Mouse (Mus musculus) liver, embryonic 16.5 days (tissue): ENCODE measurements at regions not wholly inside any gene's neighbourhood (a gene's known extent, or its start where the extent isn't known, plus 50 kb on each side); places are given as distances from the start of the nearest gene placed in this dataset.

Experiments
- ATAC-seq: fragments of 200-750 bp; cut with Nextera tagmentation; 2 replicates; pipeline ENCODE4 v1.8.0; 2017; ENCODE audit warnings: low read depth, mild to moderate bottlenecking, moderate number of reproducible peaks, moderate library complexity
- H3K27ac ChIP-seq: fragments of 300-500 bp; sonication (generic); 2 replicates; pipeline ENCODE4 v1.5.1; 2014; ENCODE audit warnings: mild to moderate bottlenecking, low read length
- H3K27me3 ChIP-seq: fragments of 300-500 bp; sonication (generic); 2 replicates; pipeline ENCODE4 v1.6.1; 2014; ENCODE audit warnings: low read depth, low read length, mixed read lengths; ENCODE audit not compliant: control insufficient read depth, insufficient read depth
- H3K36me3 ChIP-seq: fragments of 300-500 bp; sonication (generic); 2 replicates; pipeline ENCODE4 v1.6.1; 2014; ENCODE audit warnings: mild to moderate bottlenecking; ENCODE audit not compliant: control insufficient read depth, insufficient read depth
- H3K4me1 ChIP-seq: fragments of 300-500 bp; sonication (generic); 2 replicates; pipeline ENCODE4 v1.6.1; 2014; ENCODE audit warnings: low read depth, low read length, mixed read lengths; ENCODE audit not compliant: control insufficient read depth
- H3K4me2 ChIP-seq: fragments of 300-500 bp; sonication (generic); 2 replicates; pipeline ENCODE4 v1.6.1; 2014; ENCODE audit warnings: low read depth, low read length, mixed read lengths
- H3K4me3 ChIP-seq: fragments of 300-500 bp; sonication (generic); 2 replicates; pipeline ENCODE4 v1.5.1; 2014; ENCODE audit warnings: low read depth, mild to moderate bottlenecking, low read length
- H3K9ac ChIP-seq: fragments of 300-500 bp; sonication (generic); 2 replicates; pipeline ENCODE4 v1.6.1; 2014; ENCODE audit warnings: low read depth, low read length
- H3K9me3 ChIP-seq: fragments of 300-500 bp; sonication (generic); replicated peaks from 2 replicates; pipeline ENCODE4 v1.6.1; 2016; ENCODE audit warnings: low read length; ENCODE audit not compliant: control insufficient read depth
- WGBS: fragments of 180-500 bp; shearing (Covaris S2); extraction: QIAGEN DNeasy Blood & Tissue Kit; methylation state at CpG from one replicate; pipeline ENCODE4 v1.1.7; 2014; ENCODE audit not compliant: insufficient replicate concordance; 5-methylcytosine and 5-hydroxymethylcytosine counted together

DNA sequence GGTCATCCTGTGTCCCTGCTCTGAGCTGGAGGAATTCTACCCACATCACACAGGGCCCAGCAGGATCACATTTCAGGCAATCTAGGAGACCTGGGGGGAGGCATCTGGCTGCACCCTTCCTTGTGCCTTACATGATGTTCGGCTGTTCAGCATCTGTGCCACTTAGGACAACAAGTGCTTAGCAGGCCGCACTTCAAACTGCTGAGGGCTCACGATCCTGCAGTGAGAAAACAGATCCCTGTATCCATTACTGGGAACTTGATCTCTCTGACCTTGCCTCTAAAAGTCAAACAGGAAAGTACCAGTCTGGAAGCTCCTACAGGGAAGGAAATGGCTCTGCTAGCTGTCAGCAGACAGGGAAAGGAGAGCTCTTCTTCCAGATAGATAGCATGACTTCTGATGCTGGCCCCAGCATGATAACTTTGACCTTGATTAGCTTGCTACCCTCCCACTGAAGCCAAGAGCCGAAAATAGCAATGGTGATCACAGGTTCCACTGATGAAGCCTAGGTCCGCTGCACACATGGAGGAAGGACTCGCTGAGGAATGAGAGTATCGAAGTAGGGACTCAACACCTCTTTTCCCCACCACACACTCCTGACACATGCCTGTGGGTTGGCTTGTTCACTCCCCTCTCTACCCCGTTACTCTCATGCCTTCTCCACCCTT, 170.7 kb upstream of the Irx1 start:
- no peak for ATAC-seq
- H3K4me1 ChIP-seq = no peaks in the 10 kb centered on the region
- no peak overlapping the region for H3K4me3 ChIP-seq
- no peaks in the 10 kb centered on the region for H3K36me3 ChIP-seq
- H3K27ac ChIP-seq = no peak overlapping the region
- WGBS = 53% methylated on average over 8 of the region's 8 CpGs
- H3K4me2 ChIP-seq = no peak overlapping the region
- no peaks in the 10 kb centered on the region for H3K9me3 ChIP-seq
- no peaks in the 10 kb centered on the region for H3K27me3 ChIP-seq
- H3K9ac ChIP-seq = no peak overlapping the region

DNA sequence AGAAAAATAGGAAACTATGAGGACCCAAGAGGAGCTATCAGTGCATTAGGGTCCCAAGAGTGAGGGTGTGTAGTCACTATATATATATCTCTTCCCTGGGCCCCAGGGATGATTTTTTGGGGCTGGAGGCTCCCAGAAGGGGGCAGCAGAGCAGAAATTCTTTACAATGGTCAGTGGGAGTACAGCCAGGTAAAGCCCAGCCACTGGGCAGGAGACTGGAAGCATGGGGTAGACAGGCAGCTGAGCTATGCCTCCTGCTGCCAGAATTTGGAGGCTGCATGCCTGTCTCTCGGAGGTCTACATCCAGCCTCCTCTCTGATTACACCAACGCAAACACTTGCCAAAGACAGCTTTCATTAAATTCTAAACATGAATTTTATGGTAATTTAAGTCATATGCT, 202.7 kb upstream of the Irx1 start:
- Histone ChIP-seq H3K9me3 (no peaks in the 10 kb centered on the region), H3K36me3 (no peaks in the 10 kb centered on the region), H3K9ac (no peak overlapping the region), H3K4me2 (no peak overlapping the region), H3K27me3 (no peaks in the 10 kb centered on the region), H3K4me1 (no peaks in the 10 kb centered on the region), H3K4me3 (no peak overlapping the region), H3K27ac (no peak overlapping the region)
- WGBS = 53% methylated on average over 2 of the region's 2 CpGs
- ATAC-seq = no peak

DNA sequence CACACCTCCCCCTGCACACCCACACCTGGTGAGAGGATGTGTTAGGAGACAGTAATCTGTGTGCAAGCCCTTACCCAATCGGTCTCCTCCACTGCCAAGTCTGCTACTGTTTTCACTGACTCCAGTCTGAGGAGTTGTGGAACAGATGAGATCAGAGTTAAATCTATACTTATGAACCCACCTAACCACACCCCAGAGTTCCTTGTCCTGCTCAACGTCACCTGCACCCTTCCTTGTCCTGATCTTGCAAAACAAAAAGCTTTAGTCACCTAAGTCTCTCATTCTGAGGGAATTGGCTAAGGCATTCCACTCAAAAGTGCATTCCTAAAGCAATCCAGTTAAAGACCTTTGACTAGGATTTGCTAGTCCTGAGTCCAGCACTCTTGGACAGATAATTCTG, 203.9 kb upstream of the Irx1 start:
- no peak overlapping the region for H3K27ac ChIP-seq
- H3K9me3 ChIP-seq = no peaks in the 10 kb centered on the region
- WGBS = 41% methylated on average over 2 of the region's 2 CpGs
- H3K9ac ChIP-seq = no peak overlapping the region
- no peaks in the 10 kb centered on the region for H3K36me3 ChIP-seq
- no peaks in the 10 kb centered on the region for H3K27me3 ChIP-seq
- no peak overlapping the region for H3K4me2 ChIP-seq
- no peaks in the 10 kb centered on the region for H3K4me1 ChIP-seq
- no peak overlapping the region for H3K4me3 ChIP-seq
- no peak for ATAC-seq

DNA sequence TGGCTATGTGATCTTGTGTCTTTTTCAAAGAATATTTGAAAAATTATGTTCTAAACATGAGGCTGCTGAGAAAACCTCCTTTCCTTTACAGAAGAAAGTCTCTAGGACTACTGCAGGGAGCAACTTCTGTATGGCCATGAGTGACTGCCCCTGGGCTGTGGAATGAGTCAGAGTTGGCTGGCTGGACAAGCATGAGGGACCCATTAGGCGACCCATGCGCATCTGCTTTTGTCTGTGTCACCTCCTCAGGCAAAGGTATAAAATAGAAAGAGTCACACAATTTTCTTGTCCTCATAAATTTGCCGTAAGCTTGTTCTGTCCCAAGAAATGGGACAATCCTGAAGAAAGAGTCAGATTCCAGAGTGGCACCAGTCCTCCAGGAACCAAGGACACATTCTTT, 220.1 kb upstream of the Irx1 start:
- Histone ChIP-seq H3K4me2 (no peak overlapping the region), H3K27ac (no peak overlapping the region), H3K27me3 (no peaks in the 10 kb centered on the region), H3K9me3 (no peaks in the 10 kb centered on the region), H3K36me3 (no peaks in the 10 kb centered on the region), H3K4me1 (no peaks in the 10 kb centered on the region), H3K4me3 (no peak overlapping the region), H3K9ac (no peak overlapping the region)
- ATAC-seq = no peak
- WGBS = 72% methylated on average over 3 of the region's 3 CpGs

DNA sequence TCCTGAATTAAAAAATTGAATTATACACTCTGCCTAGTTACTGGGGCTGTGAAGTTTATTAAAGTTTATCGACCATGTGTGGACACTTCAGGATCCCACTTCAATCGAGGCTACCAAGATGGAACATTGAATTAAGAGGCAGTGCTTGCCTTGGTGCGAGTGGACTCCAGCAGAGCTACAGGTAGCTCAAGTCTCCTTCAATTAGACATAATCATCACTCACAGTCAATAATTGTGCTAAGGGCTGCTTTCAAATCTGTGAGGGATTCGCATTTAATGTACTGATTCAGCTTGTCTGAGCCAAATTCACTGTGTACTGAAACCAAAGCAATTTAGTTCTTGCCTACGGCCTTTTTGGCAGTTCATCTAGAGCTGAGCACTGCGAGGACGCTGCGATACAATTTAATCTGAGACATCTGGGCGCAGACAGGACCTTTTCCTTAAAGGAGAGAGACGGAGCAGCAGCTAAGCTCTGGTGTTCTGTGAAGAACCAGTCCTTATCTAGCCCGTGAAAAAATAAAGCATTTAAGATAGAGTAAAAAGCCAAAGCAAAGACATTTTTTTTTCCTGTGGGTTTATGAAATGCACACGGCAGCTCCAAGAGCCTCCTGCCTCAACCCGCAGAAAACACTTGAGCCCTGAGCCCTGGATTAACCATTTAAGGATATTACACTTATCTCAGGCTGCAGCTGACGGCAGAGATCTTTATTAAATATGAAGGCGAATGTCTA, 220.8 kb upstream of the Irx1 start:
- Histone ChIP-seq H3K4me3 (no peak overlapping the region), H3K9me3 (no peaks in the 10 kb centered on the region), H3K27ac (no peak overlapping the region), H3K4me2 (no peak overlapping the region), H3K36me3 (no peaks in the 10 kb centered on the region), H3K27me3 (no peaks in the 10 kb centered on the region), H3K9ac (no peak overlapping the region), H3K4me1 (no peaks in the 10 kb centered on the region)
- WGBS = 66% methylated on average over 15 of the region's 15 CpGs
- no peak for ATAC-seq

DNA sequence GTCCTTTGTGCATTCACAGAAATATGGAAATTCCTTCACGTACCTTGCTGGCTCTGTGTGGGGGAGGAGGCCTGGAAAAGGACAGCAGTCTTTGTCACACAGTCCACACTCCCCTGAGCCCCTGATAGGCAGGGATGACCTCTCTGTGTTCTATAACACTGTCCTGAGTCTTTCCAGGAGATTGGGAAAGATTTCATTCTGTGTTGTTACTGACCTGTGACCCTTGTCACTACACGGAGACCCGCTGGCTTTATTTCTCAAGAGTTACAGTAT, 221.3 kb upstream of the Irx1 start:
- no peaks in the 10 kb centered on the region for H3K27me3 ChIP-seq
- H3K9me3 ChIP-seq = no peaks in the 10 kb centered on the region
- no peaks in the 10 kb centered on the region for H3K36me3 ChIP-seq
- H3K27ac ChIP-seq = no peak overlapping the region
- 68% methylated on average over 3 of the region's 3 CpGs for WGBS
- no peak for ATAC-seq
- H3K4me1 ChIP-seq = no peaks in the 10 kb centered on the region
- no peak overlapping the region for H3K4me2 ChIP-seq
- no peak overlapping the region for H3K9ac ChIP-seq
- no peak overlapping the region for H3K4me3 ChIP-seq

DNA sequence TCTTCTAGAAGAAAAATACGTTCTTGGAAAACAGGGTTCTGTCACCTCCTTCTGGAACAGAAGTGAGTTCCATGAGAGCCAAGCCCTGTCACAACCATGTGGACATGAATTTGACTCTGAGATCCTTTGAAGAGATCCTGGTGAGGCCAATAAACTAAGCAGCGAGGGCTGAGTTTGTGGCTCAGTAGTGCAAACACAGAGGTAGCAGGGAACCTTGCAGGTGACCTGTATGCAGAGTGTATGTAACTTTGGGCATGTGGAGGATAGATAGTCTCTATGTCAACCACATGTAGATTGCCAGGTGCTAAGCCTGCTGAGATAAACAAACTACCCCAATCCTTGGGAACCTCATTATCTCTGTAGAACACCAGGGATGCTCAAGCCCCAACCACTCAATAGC, 232.4 kb upstream of the Irx1 start:
- WGBS = 64% methylated on average over 2 of the region's 2 CpGs
- H3K4me1 ChIP-seq = no peaks in the 10 kb centered on the region
- no peaks in the 10 kb centered on the region for H3K36me3 ChIP-seq
- no peak overlapping the region for H3K4me3 ChIP-seq
- no peak overlapping the region for H3K9ac ChIP-seq
- no peak overlapping the region for H3K4me2 ChIP-seq
- H3K9me3 ChIP-seq = no peaks in the 10 kb centered on the region
- H3K27ac ChIP-seq = no peak overlapping the region
- H3K27me3 ChIP-seq = no peaks in the 10 kb centered on the region
- ATAC-seq = no peak

DNA sequence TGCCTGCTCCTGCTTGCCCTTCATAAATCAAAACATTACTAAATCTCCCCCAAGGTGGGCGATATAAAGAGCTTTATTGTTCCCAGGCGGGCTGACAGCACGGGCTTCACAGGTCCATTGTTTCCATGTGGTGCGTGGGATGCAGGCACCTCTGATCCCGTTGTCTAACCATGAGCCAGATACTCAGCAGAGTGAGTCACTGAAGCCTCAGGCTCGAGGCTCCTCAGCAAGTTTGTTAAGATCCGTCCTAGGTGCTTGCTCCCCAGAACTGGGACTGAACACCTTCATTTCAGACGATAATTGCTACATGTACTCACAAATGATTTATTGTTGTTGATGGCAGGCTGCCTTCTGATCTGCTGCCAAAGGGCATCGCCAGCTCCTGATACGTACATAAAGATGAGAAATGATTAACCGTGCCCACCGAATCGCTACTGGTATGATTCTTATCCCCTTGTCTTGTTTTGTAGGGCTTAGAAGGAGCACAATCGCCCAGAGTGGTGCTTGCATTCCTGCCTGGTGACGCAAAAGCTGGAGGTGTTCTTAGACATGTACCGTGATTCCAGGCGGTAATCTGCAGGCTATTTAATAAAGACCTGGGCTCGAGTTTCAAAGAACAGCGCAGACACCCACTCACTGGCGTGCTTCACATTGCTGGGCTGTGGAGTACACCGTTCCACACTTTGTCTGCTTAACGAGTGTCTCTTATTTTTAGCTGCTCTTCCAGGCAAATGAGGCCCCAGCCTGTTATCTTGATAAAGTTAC, 235.0 kb upstream of the Irx1 start:
- H3K9me3 ChIP-seq = no peaks in the 10 kb centered on the region
- 62% methylated on average over 22 of the region's 22 CpGs for WGBS
- H3K27me3 ChIP-seq = no peaks in the 10 kb centered on the region
- ATAC-seq = no peak
- no peak overlapping the region for H3K4me3 ChIP-seq
- no peaks in the 10 kb centered on the region for H3K36me3 ChIP-seq
- H3K27ac ChIP-seq = no peak overlapping the region
- no peak overlapping the region for H3K4me2 ChIP-seq
- no peak overlapping the region for H3K9ac ChIP-seq
- H3K4me1 ChIP-seq = no peaks in the 10 kb centered on the region

DNA sequence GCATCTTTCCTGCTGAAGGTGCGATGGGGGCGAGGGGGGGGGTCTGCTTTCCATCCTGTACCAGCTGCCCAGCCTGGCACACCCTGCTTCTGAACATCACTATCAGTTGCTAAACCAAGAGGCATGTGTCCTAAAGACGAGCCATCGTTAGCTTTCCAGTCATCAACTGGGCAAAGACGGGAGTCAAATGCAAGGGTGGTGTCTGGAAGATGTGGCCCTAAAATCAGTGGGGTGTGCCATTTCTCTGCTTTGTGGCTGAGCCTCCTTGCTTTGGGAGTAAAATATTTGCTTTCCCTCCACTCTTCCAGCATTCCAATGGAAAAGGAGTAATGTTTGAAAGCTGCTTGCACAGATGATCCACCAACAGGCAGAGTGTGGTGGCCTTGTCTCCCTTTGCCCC, 246.0 kb upstream of the Irx1 start:
- Histone ChIP-seq H3K4me3 (no peak overlapping the region), H3K27ac (no peak overlapping the region), H3K27me3 (no peaks in the 10 kb centered on the region), H3K9ac (no peak overlapping the region), H3K9me3 (no peaks in the 10 kb centered on the region), H3K4me2 (no peak overlapping the region), H3K4me1 (no peaks in the 10 kb centered on the region), H3K36me3 (no peaks in the 10 kb centered on the region)
- ATAC-seq = no peak
- WGBS = 47% methylated on average over 5 of the region's 5 CpGs
